Mouse (Mus musculus) ES-Bruce4 (cell line): ENCODE measurements around the gene Myh2. TPM values are rescaled to one million over a fixed set of nuclear protein-coding genes. Genes with fewer than 3 reads are reported as not detected.

Source experiments
- H3K27ac ChIP-seq: 2 replicates; pipeline ENCODE4 v1.5.1; 2012; ENCODE audit warnings: low read length, inconsistent platforms; ENCODE audit not compliant: insufficient read depth
- H3K27me3 ChIP-seq: 2 replicates; pipeline ENCODE4 v1.6.1; 2012; ENCODE audit warnings: mild to moderate bottlenecking, low read length, inconsistent platforms; ENCODE audit not compliant: control insufficient read depth, poor library complexity, insufficient read depth, severe bottlenecking
- H3K36me3 ChIP-seq: 2 replicates; pipeline ENCODE4 v1.6.1; 2012; ENCODE audit warnings: inconsistent platforms, mild to moderate bottlenecking, low read length, moderate library complexity; ENCODE audit not compliant: control insufficient read depth, poor library complexity, insufficient read depth, severe bottlenecking
- H3K4me1 ChIP-seq: one replicate; pipeline ENCODE4 v1.8.1; 2011; ENCODE audit warnings: low read length; ENCODE audit not compliant: control insufficient read depth, insufficient read depth
- H3K4me3 ChIP-seq: 2 replicates; pipeline ENCODE4 v1.5.1; 2011; ENCODE audit warnings: low read depth, mild to moderate bottlenecking, low read length
- H3K9ac ChIP-seq: 2 replicates; pipeline ENCODE4 v1.6.1; 2012; ENCODE audit warnings: low read depth, mild to moderate bottlenecking, inconsistent platforms; ENCODE audit not compliant: poor library complexity, severe bottlenecking
- H3K9me3 ChIP-seq: replicated peaks from 2 replicates; pipeline ENCODE4 v1.6.1; 2012; ENCODE audit warnings: mild to moderate bottlenecking, low read length, inconsistent platforms; ENCODE audit not compliant: control insufficient read depth, poor library complexity, insufficient read depth, severe bottlenecking
- CTCF ChIP-seq: IDR thresholded peaks from one replicate; pipeline ENCODE4 v1.8.1; 2011; ENCODE audit warnings: low read depth, low read length
- EP300 ChIP-seq: IDR thresholded peaks from 2 replicates; pipeline ENCODE4 v1.6.1; 2011; ENCODE audit warnings: low read depth, low read length; ENCODE audit not compliant: insufficient read depth
- POLR2A ChIP-seq: IDR thresholded peaks from one replicate; pipeline ENCODE4 v1.8.1; 2011; ENCODE audit warnings: low read length; ENCODE audit not compliant: insufficient read depth
- polyA plus RNA-seq: library from polyadenylated mRNA; stranded (reverse); fragments of >200 nt; gene quantifications from 2 replicates; pipeline ENCODE4 v1.2.4, GENCODE M21; 2011; ENCODE audit warnings: low read depth; ENCODE audit not compliant: missing spikeins, insufficient read depth, insufficient read length

Gene Myh2
- polyA plus RNA-seq, 1 experiment: not detected

- H3K27ac ChIP-seq: no peak overlapping the region
- H3K4me1 ChIP-seq: no peaks in the 10 kb centered on the region
- H3K4me3 ChIP-seq: no peak overlapping the region
- H3K9ac ChIP-seq: no peak overlapping the region
- TF ChIP-seq POLR2A (no peak), EP300 (no peak)
- H3K36me3 ChIP-seq: no peaks in the 10 kb centered on the region
- no peaks in the 10 kb centered on the region for H3K9me3 ChIP-seq
- no peaks in the 10 kb centered on the region for H3K27me3 ChIP-seq
Observed at GRCm38 (mm10) chr11:67144559-67145265, 26.1 kb upstream of the Myh2 start.

DNA sequence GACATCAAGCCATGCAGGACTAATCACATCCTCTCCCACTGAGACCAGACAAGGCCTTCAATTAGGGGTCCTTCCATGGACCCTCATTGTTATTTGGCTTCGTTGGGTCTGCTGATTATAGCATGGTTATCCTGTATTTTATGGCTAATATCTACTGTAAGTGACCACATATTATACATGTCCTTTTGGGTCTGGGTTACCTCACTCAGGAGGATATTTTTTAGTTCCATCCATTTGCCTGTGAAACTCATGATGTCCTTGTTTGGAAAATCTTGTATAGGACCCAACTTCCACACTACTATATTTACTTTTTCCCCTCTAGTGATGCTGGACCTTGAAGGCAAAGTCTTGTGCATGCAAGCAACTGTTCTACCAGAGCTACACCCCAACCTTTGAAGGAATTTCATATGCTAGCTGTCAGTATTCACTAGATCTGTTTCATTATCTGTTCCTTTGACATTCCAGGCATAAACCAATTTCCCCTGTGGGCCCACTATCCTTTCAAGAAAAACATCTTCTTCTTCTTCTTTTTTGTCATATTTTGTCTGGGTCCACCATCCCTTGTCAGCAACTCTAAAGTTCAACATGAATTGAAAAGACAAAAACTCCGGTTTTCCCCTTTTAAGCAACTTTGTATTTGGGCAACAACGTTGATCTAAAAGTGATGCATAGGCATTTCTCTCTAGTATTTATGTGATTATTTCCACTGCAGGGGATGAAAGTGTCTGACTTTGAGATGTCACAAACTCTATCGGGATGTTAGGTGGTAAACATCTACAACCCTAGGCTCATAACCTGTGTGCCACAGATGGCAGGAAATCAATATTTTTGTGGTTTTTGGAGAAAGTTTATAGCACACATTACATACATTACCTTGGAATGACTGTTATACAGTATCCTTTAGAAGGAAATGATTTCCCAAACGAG, 25.1 kb upstream of the Myh2 start:
- TF ChIP-seq CTCF (no peak), POLR2A (no peak), EP300 (no peak)

GRCm38 (mm10) chr11:67146409-67147282, 24.2 kb upstream of the Myh2 start:
- Histone ChIP-seq H3K9me3 (no peaks in the 10 kb centered on the region; the same call in 1 of the 2 replicates), H3K27me3 (no peaks in the 10 kb centered on the region; the same call in 1 of the 2 replicates), H3K4me1 (no peaks in the 10 kb centered on the region), H3K9ac (no peak overlapping the region), H3K36me3 (no peaks in the 10 kb centered on the region), H3K27ac (no peak overlapping the region), H3K4me3 (no peak overlapping the region)
- TF ChIP-seq CTCF (no peak), POLR2A (no peak), EP300 (no peak)

More for the DNA sequence above, 25.1 kb upstream of the Myh2 start:
- H3K36me3 ChIP-seq: no peaks in the 10 kb centered on the region
- no peak overlapping the region for H3K4me3 ChIP-seq
- no peaks in the 10 kb centered on the region for H3K4me1 ChIP-seq
- no peaks in the 10 kb centered on the region; the same call in 1 of the 2 replicates for H3K27me3 ChIP-seq
- no peaks in the 10 kb centered on the region; the same call in 1 of the 2 replicates for H3K9me3 ChIP-seq
- no peak overlapping the region for H3K27ac ChIP-seq
- no peak overlapping the region for H3K9ac ChIP-seq

- H3K36me3 ChIP-seq: no peaks in the 10 kb centered on the region
- H3K27me3 ChIP-seq: no peaks in the 10 kb centered on the region; the same call in 1 of the 2 replicates
- H3K9me3 ChIP-seq: no peaks in the 10 kb centered on the region; the same call in 1 of the 2 replicates
- H3K27ac ChIP-seq: no peak overlapping the region
- TF ChIP-seq EP300: no peak
- TF ChIP-seq CTCF: no peak
- no peak for TF ChIP-seq POLR2A
- no peak overlapping the region for H3K9ac ChIP-seq
- H3K4me3 ChIP-seq: no peak overlapping the region
- H3K4me1 ChIP-seq: no peaks in the 10 kb centered on the region
Observed at GRCm38 (mm10) chr11:67147283-67147921, 23.4 kb upstream of the Myh2 start.

DNA sequence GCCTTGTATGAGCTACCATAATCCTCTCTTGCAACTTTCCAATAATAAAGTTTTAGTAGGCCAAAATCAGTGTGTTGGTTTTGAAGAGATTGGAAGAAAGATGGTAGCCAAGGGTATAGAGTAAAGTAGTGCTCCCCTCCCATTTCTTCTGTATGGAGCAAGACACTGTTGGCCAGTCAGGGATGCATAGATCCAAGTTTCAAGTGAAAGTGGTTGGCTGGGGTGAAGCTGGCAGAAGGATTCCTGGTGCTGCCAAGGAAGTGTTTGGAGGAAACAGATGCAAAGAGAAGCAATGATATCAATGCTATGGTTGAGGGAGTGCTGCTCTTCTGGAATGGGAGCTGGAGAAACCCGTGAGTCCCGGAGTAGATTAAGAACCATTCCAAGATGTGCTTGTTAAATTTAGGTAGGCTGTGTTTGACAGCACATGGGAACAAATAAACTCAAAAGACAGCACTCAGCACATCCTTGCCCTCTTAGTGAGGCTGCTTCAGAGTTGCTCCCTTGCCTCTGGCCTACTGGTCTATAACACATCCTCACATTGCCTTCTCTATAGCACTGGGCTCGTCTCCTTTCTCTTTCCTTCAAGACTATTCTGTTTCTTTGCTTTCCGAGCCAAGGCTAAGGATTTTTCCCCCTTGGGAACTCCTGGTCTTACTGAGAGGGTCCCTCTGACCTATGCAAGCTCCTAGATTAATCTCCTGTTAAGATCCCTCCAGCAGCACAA, 22.4 kb upstream of the Myh2 start:
- H3K9me3 ChIP-seq: no peaks in the 10 kb centered on the region; the same call in 1 of the 2 replicates
- H3K36me3 ChIP-seq: no peaks in the 10 kb centered on the region
- TF ChIP-seq CTCF (no peak), EP300 (no peak), POLR2A (no peak)
- H3K9ac ChIP-seq: no peak overlapping the region
- no peaks in the 10 kb centered on the region; the same call in 1 of the 2 replicates for H3K27me3 ChIP-seq
- no peak overlapping the region for H3K27ac ChIP-seq
- H3K4me3 ChIP-seq: no peak overlapping the region
- no peaks in the 10 kb centered on the region for H3K4me1 ChIP-seq
